Mouse (Mus musculus) heart, adult 2 months (tissue): ENCODE results near the gene Gm45234.

ENCODE experiments used
- CTCF ChIP-seq: fragments of 200-600 bp; IDR thresholded peaks from 2 replicates; pipeline ENCODE4 v1.8.1; 2022; ENCODE audit warnings: antibody characterized with exemption, mild to moderate bottlenecking, moderate library complexity
- POLR2A ChIP-seq: fragments of 200-500 bp; IDR thresholded peaks from 2 replicates; pipeline ENCODE4 v1.6.1; 2011; ENCODE audit warnings: mild to moderate bottlenecking, low read depth, low read length, control low read depth; ENCODE audit not compliant: insufficient read depth

DNA sequence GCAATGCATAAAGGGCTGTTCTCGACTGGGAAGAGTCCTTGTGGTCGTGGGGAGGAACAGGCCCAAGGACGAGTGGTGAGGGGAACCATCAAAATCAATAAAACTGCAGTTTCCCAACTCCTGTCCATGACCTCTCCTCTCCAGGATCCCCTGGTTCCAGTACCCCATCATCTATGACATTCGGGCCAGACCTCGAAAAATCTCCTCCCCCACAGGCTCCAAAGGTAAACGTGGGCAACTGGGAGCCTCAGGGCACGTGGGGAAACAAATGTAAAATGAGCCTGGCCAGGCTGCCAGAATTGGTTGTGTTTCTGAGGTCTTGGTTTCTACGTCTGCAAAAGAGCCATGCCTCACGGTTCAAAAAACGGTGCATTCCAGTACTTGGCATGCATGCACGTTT is 42.9 kb downstream of the Gm45234 start:
- no peak for TF ChIP-seq POLR2A
- no peak for TF ChIP-seq CTCF
